Mouse (Mus musculus) midbrain, postnatal 0 days (tissue): Measurements from ENCODE around the gene Tmem33. TPM values are rescaled to one million over a fixed set of nuclear protein-coding genes. Genes with fewer than 3 reads are reported as not detected.
A peak's percentile ranks its signal among the peaks of the same experiment; 100 is the strongest.

Experiments
- ATAC-seq: fragments of 200-750 bp; cut with Nextera tagmentation; 2 replicates; pipeline ENCODE4 v1.8.0; 2017; ENCODE audit warnings: moderate number of reproducible peaks, mild to moderate bottlenecking, moderate TSS enrichment, moderate library complexity; ENCODE audit not compliant: low FRiP score
- DNase-seq: peaks from one replicate; pipeline ENCODE4 v3.0.0-alpha.2; 2015; ENCODE audit warnings: low spot score
- H3K27ac ChIP-seq: fragments of 300-500 bp; sonication (generic); 2 replicates; pipeline ENCODE4 v1.5.1; 2014; ENCODE audit warnings: low read depth, mild to moderate bottlenecking, low read length, mixed read lengths
- H3K27me3 ChIP-seq: fragments of 300-500 bp; sonication (generic); 2 replicates; pipeline ENCODE4 v1.6.1; 2014; ENCODE audit warnings: low read length, control low read depth, mixed read lengths; ENCODE audit not compliant: insufficient read depth
- H3K36me3 ChIP-seq: fragments of 300-500 bp; sonication (generic); 2 replicates; pipeline ENCODE4 v1.6.1; 2014; ENCODE audit warnings: low read length, control low read depth, mixed read lengths; ENCODE audit not compliant: insufficient read depth
- H3K4me1 ChIP-seq: fragments of 300-500 bp; sonication (generic); 2 replicates; pipeline ENCODE4 v1.6.1; 2014; ENCODE audit warnings: mild to moderate bottlenecking, control low read depth, antibody characterized with exemption, low read length, mixed read lengths; ENCODE audit not compliant: insufficient read depth
- H3K4me2 ChIP-seq: fragments of 300-500 bp; sonication (generic); 2 replicates; pipeline ENCODE4 v1.6.1; 2014; ENCODE audit warnings: low read depth, mild to moderate bottlenecking, low read length, mixed read lengths; ENCODE audit not compliant: poor library complexity, severe bottlenecking
- H3K4me3 ChIP-seq: fragments of 300-500 bp; sonication (generic); 2 replicates; pipeline ENCODE4 v1.5.1; 2014; ENCODE audit warnings: low read depth, mild to moderate bottlenecking, low read length, moderate library complexity
- H3K9ac ChIP-seq: fragments of 300-500 bp; sonication (generic); replicated peaks from 2 replicates; pipeline ENCODE4 v1.6.1; 2014; ENCODE audit warnings: mild to moderate bottlenecking, low read length, moderate library complexity, mixed read lengths; ENCODE audit not compliant: poor library complexity, severe bottlenecking
- H3K9me3 ChIP-seq: fragments of 300-500 bp; sonication (generic); 2 replicates; pipeline ENCODE4 v1.6.1; 2016; ENCODE audit warnings: low read length, control low read depth
- CTCF ChIP-seq: IDR thresholded peaks from 2 replicates; pipeline ENCODE4 v1.5.1; 2016; ENCODE audit warnings: antibody characterized with exemption, mild to moderate bottlenecking
- WGBS: fragments of 180-500 bp; shearing (Covaris S2); extraction: QIAGEN DNeasy Blood & Tissue Kit; methylation state at CpG from one replicate; pipeline ENCODE4 v1.1.7; 2014; 5-methylcytosine and 5-hydroxymethylcytosine counted together
- polyA plus RNA-seq: library from polyadenylated mRNA; unstranded; fragments of >200 nt; fragmentation: Nextera tagmentation; extraction: Ambion mirVana; gene quantifications from 2 replicates; pipeline ENCODE4 v1.2.1, GENCODE M21; 2015
- total RNA-seq: library from RNA; depleted of rRNA; stranded (reverse); fragments of >200 nt; gene quantifications from 2 replicates; pipeline ENCODE4 v1.2.3, GENCODE M21; 2014

Tmem33 gene
- total and polyA plus RNA-seq, 2 experiments from 2014 or later = 55.0 to 68.1 TPM

- ATAC-seq (no peak), DNase-seq (no peak)
- Histone ChIP-seq H3K27ac (no peak overlapping the region), H3K9ac (no peak overlapping the region), H3K27me3 (no peaks in the 10 kb centered on the region), H3K4me3 (no peak overlapping the region), H3K4me2 (no peak overlapping the region), H3K4me1 (no peaks in the 10 kb centered on the region), H3K36me3 (no peaks in the 10 kb centered on the region), H3K9me3 (no peaks in the 10 kb centered on the region)
- 92% methylated on average over 5 of the region's 5 CpGs for WGBS
- TF ChIP-seq CTCF = no peak
Observed at GRCm38 (mm10) chr5:67243231-67243630, 17.1 kb upstream of the Tmem33 start.

DNA sequence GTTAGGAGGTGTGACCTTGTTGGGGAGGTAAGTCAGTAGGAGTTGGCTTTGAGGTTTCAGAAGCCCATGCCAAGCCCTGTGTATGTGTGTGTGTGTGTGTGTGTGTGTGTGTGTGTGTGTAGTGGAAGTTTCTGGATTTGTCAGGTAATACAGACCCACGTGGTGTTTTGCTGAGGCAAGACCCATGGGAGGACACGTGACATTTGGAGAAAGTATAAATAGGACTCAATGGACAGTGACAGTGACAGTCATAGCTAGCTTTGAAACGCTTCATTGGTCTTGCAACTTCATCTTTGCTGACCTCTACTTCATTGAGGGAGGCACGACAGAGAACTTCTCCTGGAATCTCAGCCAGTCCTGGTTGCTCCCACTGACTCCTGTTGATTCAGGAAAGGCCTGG, 8.1 kb upstream of the Tmem33 start:
- Histone ChIP-seq H3K27ac (no peak overlapping the region), H3K4me2 (no peak overlapping the region), H3K9ac (no peak overlapping the region), H3K4me1 (no peaks in the 10 kb centered on the region), H3K36me3 (no peaks in the 10 kb centered on the region), H3K27me3 (no peaks in the 10 kb centered on the region), H3K9me3 (no peaks in the 10 kb centered on the region), H3K4me3 (no peak overlapping the region)
- no peak for DNase-seq
- TF ChIP-seq CTCF = no peak
- ATAC-seq = no peak
- WGBS = 83% methylated on average over 4 of the region's 4 CpGs

- H3K4me3 ChIP-seq = no peak overlapping the region
- ATAC-seq = no peak
- 75% methylated on average over 8 of the region's 8 CpGs for WGBS
Observed at GRCm38 (mm10) chr5:67255664-67256063, 4.7 kb upstream of the Tmem33 start.

GRCm38 (mm10) chr5:67258473-67258872, 1.9 kb upstream of the Tmem33 start:
- no peak overlapping the region for H3K27ac ChIP-seq
- no peaks in the 10 kb centered on the region for H3K36me3 ChIP-seq
- ATAC-seq (no peak), DNase-seq (no peak)
- H3K9me3 ChIP-seq = no peaks in the 10 kb centered on the region
- no peak overlapping the region for H3K9ac ChIP-seq
- no peak for TF ChIP-seq CTCF
- no peak overlapping the region for H3K4me3 ChIP-seq
- H3K4me1 ChIP-seq = peaks cover 7% of the 10 kb centered on the region; the same call in 1 of the 2 replicates
- 89% methylated on average over 9 of the region's 9 CpGs for WGBS
- no peaks in the 10 kb centered on the region for H3K27me3 ChIP-seq
- H3K4me2 ChIP-seq = no peak overlapping the region

More at GRCm38 (mm10) chr5:67255664-67256063, 4.7 kb upstream of the Tmem33 start:
- DNase-seq = no peak
- Histone ChIP-seq H3K9me3 (no peaks in the 10 kb centered on the region), H3K27me3 (no peaks in the 10 kb centered on the region), H3K4me2 (no peak overlapping the region), H3K36me3 (no peaks in the 10 kb centered on the region), H3K9ac (no peak overlapping the region), H3K4me1 (no peaks in the 10 kb centered on the region), H3K27ac (no peak overlapping the region)
- no peak for TF ChIP-seq CTCF

GRCm38 (mm10) chr5:67260159-67260530, 220 bp upstream of the Tmem33 start:
- no peak for TF ChIP-seq CTCF
- ATAC-seq = no peak
- WGBS = under 1% methylated on average over 9 of the region's 9 CpGs

DNA sequence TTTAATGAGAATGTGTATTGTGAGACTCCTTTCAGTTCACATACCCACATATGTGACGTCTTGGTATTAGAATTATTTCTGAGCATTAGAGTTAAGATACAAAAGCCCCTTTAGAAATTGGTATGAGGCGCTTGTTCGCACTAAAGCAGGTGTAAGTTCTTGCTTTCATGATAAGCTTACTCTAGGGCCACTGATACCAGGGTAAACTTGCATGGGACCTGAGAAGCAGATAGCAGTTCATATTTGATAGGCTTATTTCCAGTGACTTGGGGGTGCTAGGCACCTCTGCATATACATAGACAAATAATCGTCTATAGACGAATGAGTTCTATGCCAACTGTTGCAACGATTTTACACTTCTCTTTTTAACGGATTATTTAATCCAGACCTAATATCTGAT, 2.6 kb downstream of the Tmem33 start:
- WGBS = 92% methylated on average over 7 of the region's 7 CpGs
- no peak for DNase-seq
- Histone ChIP-seq H3K4me2 (no peak overlapping the region), H3K4me1 (peaks cover 7% of the 10 kb centered on the region; the same call in 1 of the 2 replicates), H3K27ac (no peak overlapping the region), H3K27me3 (no peaks in the 10 kb centered on the region), H3K4me3 (no peak overlapping the region), H3K9ac (no peak overlapping the region), H3K36me3 (peaks cover 29% of the 10 kb centered on the region; the same call in 1 of the 2 replicates), H3K9me3 (no peaks in the 10 kb centered on the region)
- no peak for TF ChIP-seq CTCF
- no peak for ATAC-seq

More at GRCm38 (mm10) chr5:67260159-67260530, 220 bp upstream of the Tmem33 start:
- Histone ChIP-seq H3K9ac (peak overlapping the region; percentile 34), H3K4me3 (peak overlapping the region; percentile 96), H3K36me3 (peaks cover 10% of the 10 kb centered on the region; the same call in 1 of the 2 replicates), H3K4me1 (peaks cover 7% of the 10 kb centered on the region; the same call in 1 of the 2 replicates), H3K27me3 (no peaks in the 10 kb centered on the region), H3K27ac (no peak overlapping the region), H3K9me3 (no peaks in the 10 kb centered on the region), H3K4me2 (peak overlapping the region; percentile 55)
- DNase-seq = no peak
